Mouse (Mus musculus) lung, postnatal 0 days (tissue): ENCODE data around the gene Resp18.

ENCODE experiments used
- CTCF ChIP-seq: IDR thresholded peaks from 2 replicates; pipeline ENCODE4 v1.5.1; 2016; ENCODE audit warnings: antibody characterized with exemption, mild to moderate bottlenecking
- EP300 ChIP-seq: IDR thresholded peaks from 2 replicates; pipeline ENCODE4 v1.6.1; 2016; ENCODE audit warnings: antibody characterized with exemption, mild to moderate bottlenecking, control low read depth

- TF ChIP-seq CTCF (no peak), EP300 (peak; percentile 65)
Observed at GRCm38 (mm10) chr1:75248041-75248772, 30.0 kb downstream of the Resp18 start.
